Mouse (Mus musculus): ENCODE data around the gene Hsd11b1. TPM values are rescaled to one million over a fixed set of nuclear protein-coding genes. Genes with fewer than 3 reads are reported as not detected.

Gene Hsd11b1
- total and polyA plus RNA-seq, 2 experiments from 2014 or later, result 1.8 to 2.0 TPM

DNA sequence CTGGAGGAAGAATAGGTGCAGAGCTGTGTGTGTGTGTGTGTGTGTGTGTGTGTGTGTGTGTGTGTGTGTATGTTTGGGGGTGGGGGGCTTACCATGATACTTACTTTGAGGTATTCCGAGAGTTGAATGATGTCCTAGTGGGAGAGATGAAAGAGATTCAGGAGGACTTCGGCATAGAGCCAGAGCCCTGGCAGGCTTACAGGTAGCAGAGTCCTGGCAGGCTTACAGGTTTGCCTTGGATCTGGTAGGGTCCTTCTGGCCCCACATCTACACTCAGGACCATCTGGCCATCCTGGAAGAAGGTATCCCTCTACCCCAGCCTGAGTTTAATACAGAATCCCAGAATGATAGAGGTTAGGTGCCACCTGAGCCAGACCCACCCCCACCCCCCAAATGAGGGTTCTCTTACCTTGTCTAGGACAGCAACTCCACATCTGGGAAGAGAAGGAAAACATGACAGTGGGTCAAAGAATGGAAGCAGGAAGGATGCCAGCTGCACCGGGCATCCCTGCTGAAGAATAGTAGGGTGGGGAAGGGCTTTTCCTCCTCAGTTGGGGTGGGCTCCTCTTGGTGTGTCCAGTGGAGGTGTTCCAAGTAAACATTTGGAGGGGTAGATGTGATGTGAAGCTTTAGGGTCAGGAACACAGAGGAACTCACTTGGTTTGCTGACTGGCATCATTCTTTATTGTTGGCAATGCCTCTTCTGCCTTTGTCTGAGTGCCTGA is 69.3 kb downstream of the Hsd11b1 start:
- DNase-seq, result no peak
- H3K9ac ChIP-seq, result no peak overlapping the region
- TF ChIP-seq CTCF (IDR thresholded peaks at IDR 0.05; ENCODE audit: low read depth), result no peak

DNA sequence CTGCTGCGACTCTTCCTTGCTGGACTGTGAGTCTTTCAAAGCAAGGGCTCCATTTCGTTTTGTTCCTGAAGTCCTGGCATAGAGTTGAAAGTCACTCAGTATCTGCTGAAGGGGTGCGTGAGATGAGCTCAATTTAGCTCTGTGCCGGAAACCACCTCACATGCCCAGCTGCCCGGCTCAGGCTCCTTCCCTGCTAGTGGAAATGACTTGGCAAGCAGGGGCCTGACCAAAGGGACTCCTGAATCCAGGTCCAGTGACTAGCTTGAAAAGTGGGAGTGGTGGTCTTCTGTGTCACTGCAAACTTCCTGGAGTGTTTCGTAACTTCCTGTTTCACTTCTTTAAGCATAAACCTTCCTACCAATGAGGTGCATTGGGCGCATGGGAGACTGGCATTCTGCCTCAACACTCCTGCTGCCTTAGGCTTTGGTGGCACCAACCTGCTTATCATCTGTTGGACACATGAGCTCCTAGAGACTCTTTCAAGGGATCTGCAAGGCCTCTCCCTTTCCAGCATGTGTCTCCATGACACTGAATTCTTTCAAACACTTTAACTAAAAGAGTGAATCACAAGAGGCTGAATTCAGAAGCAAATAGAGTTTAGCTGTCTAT is 72.1 kb downstream of the Hsd11b1 start:
- 86% methylated on average over 7 of the region's 7 CpGs for WGBS
- H3K9ac ChIP-seq, result no peak overlapping the region
- TF ChIP-seq CTCF (IDR thresholded peaks at IDR 0.05; ENCODE audit: low read depth), result no peak
- H3K4me1 ChIP-seq (ENCODE audit: insufficient read depth), result peaks cover 8% of the 10 kb centered on the region
- no peak overlapping the region for H3K4me2 ChIP-seq (ENCODE audit: low read depth)
- no peak overlapping the region for H3K4me3 ChIP-seq (ENCODE audit: low read depth, low read length)
- H3K36me3 ChIP-seq (ENCODE audit: insufficient read depth), result no peaks in the 10 kb centered on the region
- no peaks in the 10 kb centered on the region for H3K9me3 ChIP-seq (ENCODE audit: low read length)
- DNase-seq (no peak), ATAC-seq (no peak)
- no peak overlapping the region for H3K27ac ChIP-seq (ENCODE audit: low read depth, low read length)
- no peaks in the 10 kb centered on the region for H3K27me3 ChIP-seq (ENCODE audit: insufficient read depth, low read length)

More for the DNA sequence above, 69.3 kb downstream of the Hsd11b1 start:
- Histone ChIP-seq H3K36me3 (ENCODE audit: insufficient read depth) (no peaks in the 10 kb centered on the region), H3K4me3 (ENCODE audit: low read depth, low read length) (no peak overlapping the region), H3K27ac (ENCODE audit: low read depth, low read length) (no peak overlapping the region), H3K27me3 (ENCODE audit: insufficient read depth, low read length) (no peaks in the 10 kb centered on the region), H3K4me2 (ENCODE audit: low read depth) (no peak overlapping the region), H3K4me1 (ENCODE audit: insufficient read depth) (peaks cover 5% of the 10 kb centered on the region; the same call in 1 of the 2 replicates), H3K9me3 (ENCODE audit: low read length) (no peaks in the 10 kb centered on the region)
- WGBS, result 71% methylated on average over 3 of the region's 3 CpGs
- ATAC-seq, result no peak

DNA sequence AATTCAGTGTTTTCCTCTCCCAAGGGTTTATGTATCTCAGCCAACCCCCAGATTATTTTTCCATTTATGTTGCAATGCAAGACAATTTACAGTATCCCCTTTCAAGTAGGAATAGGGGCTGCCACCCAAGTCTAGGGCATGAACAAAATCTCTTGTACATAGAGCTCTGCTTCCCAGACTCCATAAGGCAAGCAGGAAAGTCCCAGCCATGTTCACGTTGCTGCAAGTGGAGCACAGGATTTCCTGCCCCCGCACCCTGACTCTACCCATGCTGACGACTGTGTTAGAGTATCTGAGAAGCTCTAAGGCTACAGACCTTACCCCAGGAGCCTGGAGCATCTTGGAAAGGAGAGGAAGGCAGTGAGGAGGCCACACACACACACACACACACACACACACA is 74.1 kb downstream of the Hsd11b1 start:
- H3K4me1 ChIP-seq (ENCODE audit: insufficient read depth), result peaks cover 8% of the 10 kb centered on the region
- no peaks in the 10 kb centered on the region for H3K27me3 ChIP-seq (ENCODE audit: insufficient read depth, low read length)
- DNase-seq (no peak), ATAC-seq (0 out of 2 replicates have a peak, but pooled peaks have one; percentile 21)
- WGBS, result 66% methylated on average over 3 of the region's 3 CpGs
- H3K9ac ChIP-seq, result no peak overlapping the region
- no peak for TF ChIP-seq CTCF (IDR thresholded peaks at IDR 0.05; ENCODE audit: low read depth)
- H3K4me2 ChIP-seq (ENCODE audit: low read depth), result no peak overlapping the region
- H3K4me3 ChIP-seq (ENCODE audit: low read depth, low read length), result no peak overlapping the region
- peak overlapping the region; percentile 67 for H3K27ac ChIP-seq (ENCODE audit: low read depth, low read length)
- no peaks in the 10 kb centered on the region for H3K9me3 ChIP-seq (ENCODE audit: low read length)
- no peaks in the 10 kb centered on the region for H3K36me3 ChIP-seq (ENCODE audit: insufficient read depth)

DNA sequence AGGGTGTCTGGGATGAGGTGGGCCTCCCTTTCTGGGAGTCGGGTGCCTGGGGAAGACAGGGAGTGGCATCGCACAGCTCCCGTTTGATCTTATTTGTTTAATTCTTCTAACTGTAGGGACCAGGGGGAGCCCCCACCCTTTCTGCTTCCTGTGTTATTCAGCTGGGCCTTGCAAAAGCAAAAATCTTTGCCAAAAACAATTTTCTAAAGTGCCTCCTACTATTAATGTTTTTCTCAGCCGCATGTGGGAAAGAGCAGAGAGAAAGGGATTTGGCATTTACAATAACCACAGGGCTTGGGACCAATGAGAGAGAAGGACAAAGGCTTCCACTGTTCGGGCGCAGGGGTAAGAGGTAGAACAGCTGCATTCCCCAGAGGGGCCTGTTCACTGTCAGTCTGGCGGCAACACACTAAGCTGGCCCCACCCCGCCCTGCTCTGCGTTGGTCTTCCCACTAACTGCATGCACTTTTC is 74.7 kb downstream of the Hsd11b1 start:
- Histone ChIP-seq H3K4me1 (ENCODE audit: insufficient read depth) (peaks cover 8% of the 10 kb centered on the region), H3K27ac (ENCODE audit: low read depth, low read length) (peak overlapping the region; percentile 67), H3K4me3 (ENCODE audit: low read depth, low read length) (no peak overlapping the region), H3K9me3 (ENCODE audit: low read length) (no peaks in the 10 kb centered on the region), H3K36me3 (ENCODE audit: insufficient read depth) (no peaks in the 10 kb centered on the region), H3K9ac (no peak overlapping the region), H3K27me3 (ENCODE audit: insufficient read depth, low read length) (no peaks in the 10 kb centered on the region), H3K4me2 (ENCODE audit: low read depth) (no peak overlapping the region)
- TF ChIP-seq CTCF (IDR thresholded peaks at IDR 0.05; ENCODE audit: low read depth), result no peak
- 13% methylated on average over 9 of the region's 9 CpGs for WGBS
- DNase-seq (peak; percentile 36), ATAC-seq (peak; percentile 96)

GRCm38 (mm10) chr1:193188257-193188656 is 75.6 kb downstream of the Hsd11b1 start:
- no peaks in the 10 kb centered on the region for H3K9me3 ChIP-seq (ENCODE audit: low read length)
- no peak for TF ChIP-seq CTCF (IDR thresholded peaks at IDR 0.05; ENCODE audit: low read depth)
- DNase-seq, result no peak
- H3K4me2 ChIP-seq (ENCODE audit: low read depth), result no peak overlapping the region
- no peak for ATAC-seq
- no peak overlapping the region for H3K9ac ChIP-seq
- H3K36me3 ChIP-seq (ENCODE audit: insufficient read depth), result no peaks in the 10 kb centered on the region
- no peaks in the 10 kb centered on the region for H3K27me3 ChIP-seq (ENCODE audit: insufficient read depth, low read length)
- 89% methylated on average over 6 of the region's 6 CpGs for WGBS
- H3K4me3 ChIP-seq (ENCODE audit: low read depth, low read length), result no peak overlapping the region
- H3K4me1 ChIP-seq (ENCODE audit: insufficient read depth), result peaks cover 8% of the 10 kb centered on the region
- H3K27ac ChIP-seq (ENCODE audit: low read depth, low read length), result peak overlapping the region; percentile 67; the same call in 1 of the 2 replicates

GRCm38 (mm10) chr1:193181104-193181503 is 82.8 kb downstream of the Hsd11b1 start:
- Histone ChIP-seq H3K27ac (ENCODE audit: low read depth, low read length) (no peak overlapping the region), H3K4me1 (ENCODE audit: insufficient read depth) (no peaks in the 10 kb centered on the region), H3K4me3 (ENCODE audit: low read depth, low read length) (no peak overlapping the region), H3K9me3 (ENCODE audit: low read length) (no peaks in the 10 kb centered on the region), H3K4me2 (ENCODE audit: low read depth) (no peak overlapping the region), H3K9ac (no peak overlapping the region), H3K27me3 (ENCODE audit: insufficient read depth, low read length) (no peaks in the 10 kb centered on the region), H3K36me3 (ENCODE audit: insufficient read depth) (no peaks in the 10 kb centered on the region)
- ATAC-seq (no peak), DNase-seq (no peak)
- TF ChIP-seq CTCF (IDR thresholded peaks at IDR 0.05; ENCODE audit: low read depth), result no peak
- 89% methylated on average over 3 of the region's 3 CpGs for WGBS

DNA sequence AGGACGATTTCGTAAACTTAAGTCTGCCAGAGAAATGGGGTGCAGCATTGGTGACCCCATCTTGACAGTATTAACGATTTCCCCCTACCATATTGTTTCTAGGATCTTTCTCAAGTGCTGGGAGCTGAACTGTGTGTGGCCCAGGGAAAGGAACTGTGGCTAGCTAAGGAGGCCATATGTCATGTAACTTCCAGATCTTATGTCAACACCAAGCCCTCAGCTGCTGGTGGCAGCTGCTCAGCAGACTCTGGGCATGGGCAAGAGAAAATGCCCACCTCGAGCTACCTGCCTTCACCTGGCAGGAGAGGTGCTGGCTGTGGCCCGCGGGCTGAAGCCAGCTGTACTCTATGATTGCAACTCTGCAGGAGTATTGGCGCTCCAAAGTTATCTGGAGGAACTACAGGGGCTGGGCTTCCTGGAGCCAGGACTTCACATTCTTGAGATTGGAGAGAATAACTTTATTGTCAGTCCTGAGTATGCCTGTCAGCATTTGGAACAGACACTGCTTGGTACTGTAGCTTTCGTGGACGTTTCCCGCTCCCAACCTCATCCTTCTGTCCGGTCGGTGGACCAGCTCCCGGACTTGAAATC is 89.6 kb downstream of the Hsd11b1 start:
- Histone ChIP-seq H3K36me3 (ENCODE audit: insufficient read depth) (no peaks in the 10 kb centered on the region), H3K4me2 (ENCODE audit: low read depth) (peak overlapping the region; percentile 75), H3K9me3 (ENCODE audit: low read length) (no peaks in the 10 kb centered on the region), H3K27me3 (ENCODE audit: insufficient read depth, low read length) (no peaks in the 10 kb centered on the region), H3K4me3 (ENCODE audit: low read depth, low read length) (peak overlapping the region; percentile 76), H3K4me1 (ENCODE audit: insufficient read depth) (peaks cover 18% of the 10 kb centered on the region; the same call in 1 of the 2 replicates), H3K9ac (no peak overlapping the region), H3K27ac (ENCODE audit: low read depth, low read length) (no peak overlapping the region)
- no peak for TF ChIP-seq CTCF (IDR thresholded peaks at IDR 0.05; ENCODE audit: low read depth)
- whole genome bisulfite sequencing, result 91% methylated on average over 13 of the region's 13 CpGs
- ATAC-seq (no peak), DNase-seq (no peak)

All from forebrain, postnatal 0 days (tissue).